Mouse (Mus musculus) heart, postnatal 10 days (tissue): ENCODE measurements around the gene Kif11. TPM values are rescaled to one million over a fixed set of nuclear protein-coding genes. Genes with fewer than 3 reads are reported as not detected.

Source experiments
- DNase-seq, 2 experiments: peaks; one replicate each; pipeline ENCODE4 v3.0.0; 2021
- intact Hi-C: fragments of 180-260 bp; cut with DNase I; formaldehyde crosslinking; loops from one replicate; pipeline ENCODE4 v1.15.1; 2025
- total RNA-seq, 2 experiments: library from RNA; stranded (reverse); gene quantifications; 2 replicates each; pipeline ENCODE4 v1.2.3; 2021

Gene Kif11
- total RNA-seq, 2 experiments from 2014 or later, result 11.5 to 11.8 TPM

DNA sequence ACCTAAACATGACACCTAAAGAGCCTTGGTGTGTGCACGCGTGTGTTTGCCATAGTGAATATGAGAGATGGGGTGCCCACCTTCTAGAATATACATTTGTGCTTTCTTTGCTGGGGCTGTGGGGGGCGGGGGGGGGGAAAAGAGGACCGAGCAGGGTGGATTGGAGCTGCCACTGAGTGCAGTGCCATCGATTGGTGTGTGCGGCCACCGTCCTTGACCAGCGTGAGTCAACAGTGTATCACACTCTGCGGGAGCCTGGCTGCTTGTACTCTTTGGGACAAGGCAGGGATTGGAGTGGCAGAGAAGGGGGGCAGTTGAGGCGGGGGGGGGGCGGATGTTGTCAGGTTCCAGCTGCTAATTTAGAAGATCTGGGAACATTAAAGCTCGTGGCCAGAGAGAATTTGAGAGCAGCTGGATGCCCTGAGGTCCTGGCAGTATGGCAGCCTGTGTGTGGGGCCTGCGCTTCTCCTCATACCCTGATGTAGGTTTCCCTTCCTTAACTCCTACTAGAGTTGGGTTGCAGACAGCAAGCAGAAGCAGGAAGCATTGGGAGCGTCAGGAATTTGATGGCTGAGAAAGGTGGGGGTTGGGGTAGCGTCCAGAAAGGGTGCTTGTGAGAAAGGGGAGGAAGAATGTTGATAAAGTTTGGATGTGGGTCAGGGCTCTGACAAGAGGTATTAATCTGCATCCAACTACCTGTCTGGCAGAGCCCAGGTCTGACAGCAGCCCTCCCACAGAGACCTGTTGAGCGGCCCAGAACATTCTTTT, 64.7 kb downstream of the Kif11 start:
- intact Hi-C loops, result no loop called here
- DNase-seq, result no peak

DNA sequence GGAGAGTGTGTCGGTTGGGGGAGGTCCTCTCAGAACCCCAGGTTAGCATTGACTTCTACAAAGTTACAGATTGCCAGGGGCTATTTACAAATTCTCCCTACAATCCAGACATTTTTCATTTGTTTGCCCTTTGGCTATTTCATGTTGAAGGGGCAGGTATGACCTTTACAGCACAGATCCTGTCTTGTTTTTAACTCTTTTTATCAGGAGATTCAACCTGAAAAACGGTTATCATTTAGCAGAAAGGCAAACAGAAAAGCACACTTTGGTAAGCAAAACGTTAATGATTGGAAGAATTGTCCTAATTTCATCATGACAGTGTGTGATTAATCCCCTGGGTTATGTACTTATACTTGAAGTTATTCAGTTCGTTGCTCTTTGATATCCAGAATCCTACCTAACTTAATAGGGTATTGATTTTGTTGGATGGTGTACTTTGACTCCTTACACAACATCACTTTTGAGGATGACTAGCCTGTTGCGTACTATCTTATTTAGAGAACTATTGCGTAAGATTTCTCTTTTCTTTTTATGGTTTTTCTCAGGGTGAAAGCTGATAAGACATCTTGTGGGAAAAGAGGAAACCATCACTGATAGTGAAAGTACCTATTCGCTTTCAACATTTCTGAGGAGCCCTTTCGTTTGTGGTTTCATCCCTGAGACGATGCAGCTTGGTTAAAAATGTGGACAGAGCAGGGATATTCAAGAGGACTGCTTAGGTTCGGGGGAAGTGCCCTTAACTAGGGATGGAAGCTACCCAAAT, 66.5 kb downstream of the Kif11 start:
- intact Hi-C loops, result no loop called here
- no peak for DNase-seq

DNA sequence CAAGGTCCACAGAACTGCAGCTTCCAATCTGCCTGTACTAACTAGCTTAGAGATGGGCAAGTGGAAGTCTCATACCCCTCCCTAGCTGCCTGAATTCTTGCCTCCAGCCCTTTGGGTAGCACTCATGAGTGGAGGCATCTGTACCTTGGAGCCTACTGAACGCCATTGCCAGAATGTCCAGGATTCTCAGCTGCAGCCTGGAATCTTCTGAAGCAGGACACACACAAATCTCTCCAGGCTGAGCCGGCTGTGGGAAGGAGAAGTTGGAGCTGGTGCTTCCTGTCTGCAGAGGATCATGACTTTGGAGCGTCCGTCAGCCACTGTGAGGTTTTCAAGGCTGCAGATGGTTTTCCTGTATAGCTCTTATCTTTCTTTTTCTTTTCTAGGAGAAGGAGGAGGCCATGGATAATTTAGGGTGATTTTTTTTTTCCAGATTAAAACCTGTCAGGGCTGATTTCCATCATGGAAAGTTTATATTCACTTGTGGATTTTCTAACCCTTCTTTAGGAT, 67.5 kb downstream of the Kif11 start:
- intact Hi-C loops, result no loop called here
- DNase-seq, result no peak

DNA sequence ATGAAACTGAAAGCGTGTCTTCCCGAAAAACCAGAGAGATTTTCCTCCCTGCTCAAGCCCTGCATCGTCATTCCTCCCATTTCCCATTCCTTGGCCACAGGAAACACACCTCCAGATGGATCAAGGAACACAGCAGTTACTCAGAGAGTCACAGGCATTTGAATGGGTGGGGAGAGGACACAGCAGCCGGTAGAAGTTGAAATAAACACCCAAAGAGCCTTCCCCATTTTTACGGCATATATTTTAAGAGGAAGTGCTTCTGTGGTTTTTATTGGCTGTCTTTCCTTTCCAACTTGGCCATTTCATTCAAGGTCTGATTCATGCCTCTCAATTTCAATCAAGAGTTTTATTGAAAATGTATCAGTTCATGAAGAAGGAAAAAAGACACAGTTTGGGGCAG, 72.0 kb downstream of the Kif11 start:
- no peak for DNase-seq
- intact Hi-C loops, result no loop called here

DNA sequence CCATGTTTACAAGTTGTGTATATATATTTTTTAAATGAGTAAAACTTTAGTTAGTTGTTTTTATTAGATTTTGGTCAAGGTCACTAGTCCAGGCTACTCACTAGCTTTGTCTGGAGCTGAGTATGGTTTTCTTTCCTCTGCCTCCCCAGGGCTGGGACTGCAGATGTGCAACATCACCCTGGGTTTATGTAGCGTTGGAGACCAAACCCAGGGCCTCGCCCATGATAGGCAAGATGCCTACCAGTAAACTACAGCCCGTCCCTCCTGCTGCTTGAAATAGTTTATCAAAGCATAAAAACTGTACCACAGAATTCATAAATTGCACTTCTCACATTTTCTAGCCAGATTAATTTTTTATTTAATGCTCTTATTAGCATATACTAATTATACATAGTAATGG, 73.0 kb downstream of the Kif11 start:
- DNase-seq, result no peak
- intact Hi-C loops, result no loop called here

DNA sequence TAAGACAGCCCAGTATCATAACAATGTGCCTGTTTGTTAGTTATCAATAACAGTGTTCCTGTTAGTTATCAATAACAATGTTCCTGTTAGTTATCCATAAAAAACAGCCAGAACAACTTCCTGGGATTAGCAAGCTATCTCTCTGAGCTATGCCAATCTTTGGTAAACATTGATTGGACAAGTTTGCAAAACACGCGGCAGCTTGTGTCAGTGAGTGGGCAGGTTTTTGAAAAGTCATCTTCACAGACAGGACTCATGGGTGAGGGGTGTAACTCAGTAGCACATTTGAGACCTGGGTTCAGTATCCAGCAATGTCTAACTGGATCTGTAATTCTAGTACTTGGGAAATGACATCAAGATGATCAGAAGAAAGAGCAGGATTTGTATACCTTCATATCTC, 79.3 kb downstream of the Kif11 start:
- intact Hi-C loops, result no loop called here
- DNase-seq, result no peak

DNA sequence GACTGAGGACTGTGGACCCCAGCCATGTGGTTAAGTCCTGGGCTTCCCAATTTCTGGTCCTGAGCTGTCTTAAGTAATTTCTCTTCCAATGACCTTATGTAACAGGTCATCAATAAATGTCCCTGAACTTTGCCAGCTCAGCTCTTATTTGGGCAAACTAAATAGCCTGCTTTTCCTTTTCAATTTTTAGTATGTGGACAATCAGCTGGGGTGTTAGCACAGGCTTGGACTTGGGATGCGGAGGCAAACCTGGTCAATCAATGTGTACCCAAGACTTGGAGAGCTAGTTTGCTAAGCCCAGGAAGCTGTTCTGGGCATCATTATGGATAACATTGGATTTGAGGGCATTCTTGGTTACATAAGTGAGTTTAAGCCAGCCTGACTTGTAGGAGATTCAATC, 79.8 kb downstream of the Kif11 start:
- intact Hi-C loops, result no loop called here

DNA sequence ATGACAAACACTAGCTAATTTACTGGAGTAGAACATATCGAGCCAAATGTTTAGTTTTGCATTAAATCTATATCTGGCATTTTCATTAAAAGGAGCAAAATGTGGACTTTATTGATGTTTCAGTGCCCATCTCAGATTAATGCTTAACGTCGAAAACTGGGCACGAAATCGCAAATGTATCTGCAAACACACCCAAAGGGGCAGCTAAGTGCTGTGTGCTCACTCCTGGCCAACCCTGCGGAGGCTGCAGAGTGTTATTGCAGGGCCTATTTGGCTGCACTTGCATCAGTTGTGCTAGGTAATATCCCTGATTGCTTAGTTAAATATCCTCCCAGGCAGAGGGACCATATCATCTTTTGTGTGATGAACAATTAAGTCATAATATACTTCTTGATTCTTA, 81.8 kb downstream of the Kif11 start:
- DNase-seq, result no peak
- intact Hi-C loops, result no loop called here

More for the DNA sequence above, 79.8 kb downstream of the Kif11 start:
- no peak for DNase-seq

DNA sequence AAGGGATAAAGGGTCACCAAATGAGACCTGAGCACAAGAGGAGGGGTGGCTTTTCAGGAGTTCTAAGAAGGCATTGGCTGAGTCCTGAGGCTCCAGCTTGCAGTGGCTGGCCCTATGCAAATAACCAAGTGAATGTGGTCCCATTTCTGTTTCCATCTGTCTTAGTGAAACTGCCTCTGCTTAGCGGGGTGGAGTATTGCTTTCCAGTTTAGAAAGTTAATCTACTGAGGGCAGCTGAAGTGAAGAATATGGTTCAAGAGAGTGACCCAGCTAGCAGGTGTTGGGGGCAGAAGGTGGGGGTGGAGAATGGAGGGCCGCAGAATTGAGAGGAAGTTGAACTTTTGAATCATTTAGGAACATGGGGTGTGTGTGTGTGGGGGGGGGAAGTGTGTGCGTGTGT, 90.2 kb downstream of the Kif11 start:
- intact Hi-C loops, result no loop called here
- no peak for DNase-seq

DNA sequence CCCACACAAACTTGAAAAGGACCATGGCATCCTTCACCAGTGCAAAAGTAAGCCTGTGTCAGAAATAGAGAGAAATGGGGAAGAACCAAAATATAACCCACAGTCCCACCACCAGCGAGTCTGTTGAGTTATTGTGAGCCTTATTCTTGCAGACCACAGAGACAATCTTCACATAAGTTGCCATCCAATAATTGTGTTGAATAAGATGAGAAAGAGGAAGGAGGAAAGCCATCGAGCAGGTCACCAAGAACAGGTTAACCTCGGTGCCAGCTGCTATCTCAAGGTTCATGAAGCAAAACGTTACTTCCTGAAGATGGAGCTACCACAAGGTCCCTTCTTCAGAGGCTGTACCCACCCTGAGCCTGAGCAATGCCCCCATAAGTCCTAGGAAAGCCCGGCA, 90.8 kb downstream of the Kif11 start:
- intact Hi-C loops, result no loop called here
- DNase-seq, result no peak

DNA sequence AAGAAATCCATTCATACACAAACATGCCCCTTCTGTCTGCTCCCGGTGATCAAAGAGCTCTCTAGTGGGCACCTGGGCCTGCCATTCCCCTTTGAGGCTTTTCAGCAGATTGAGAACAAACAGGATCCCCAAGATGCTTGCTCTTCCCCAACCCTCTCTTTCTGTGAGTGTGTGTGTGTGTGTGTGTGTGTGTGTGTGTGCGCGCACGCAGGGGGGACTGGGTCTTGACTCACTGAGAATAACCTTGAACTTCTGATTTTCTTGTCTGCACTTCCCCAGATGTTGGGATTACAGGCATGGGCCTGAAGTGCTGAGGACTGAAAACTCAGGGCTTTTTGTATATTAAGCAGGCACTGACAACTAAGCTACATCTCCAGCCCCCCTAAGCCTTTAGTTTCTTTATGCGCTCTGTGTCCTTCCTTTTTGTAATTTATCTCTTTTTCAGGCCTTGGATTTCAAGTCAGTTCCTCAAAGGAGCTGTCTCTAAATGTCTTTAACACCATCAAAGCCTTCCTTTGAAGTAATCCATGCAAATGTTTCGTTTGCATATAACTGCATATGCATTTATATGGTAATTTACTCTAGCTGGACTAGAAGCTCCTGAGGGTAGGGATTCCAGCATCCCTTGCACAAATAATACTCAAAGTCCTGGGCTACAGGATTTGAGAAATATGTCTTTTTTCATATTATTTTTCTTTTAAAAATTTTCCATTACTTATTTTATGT, 92.8 kb downstream of the Kif11 start:
- DNase-seq, result no peak
- intact Hi-C loops, result no loop called here

Other genes starting within 250 kb of the Kif11 start
- 10 to 100 TPM; 85.0 to 95.3 TPM for gene March5, start 168.9 kb upstream of the Kif11 start, total RNA-seq
- 10 to 100 TPM; 58.2 to 58.4 TPM for gene Cpeb3, start 167.8 kb upstream of the Kif11 start, total RNA-seq
- 100 to 1,000 TPM; 109 to 147 TPM for gene Ide, start 38.6 kb upstream of the Kif11 start, total RNA-seq
- gene Hhex, start 58.4 kb downstream of the Kif11 start, total RNA-seq, result 1 to 10 TPM; 6.9 to 9.6 TPM
- gene Exoc6, start 174.0 kb downstream of the Kif11 start, total RNA-seq, result 10 to 100 TPM; 28.0 to 29.4 TPM